Mouse (Mus musculus) cerebellum, adult 8-10 months (tissue): Measurements from ENCODE around the gene Cadm3.
"Not testable (repeated sequence)": the region's sequence is repeated elsewhere in the genome, so short reads cannot be mapped to it uniquely, and the experiment has no call there.

Experiments used
- DNase-seq: peaks from one replicate; pipeline ENCODE4 v3.0.0; 2022

Gene Cadm3

DNA sequence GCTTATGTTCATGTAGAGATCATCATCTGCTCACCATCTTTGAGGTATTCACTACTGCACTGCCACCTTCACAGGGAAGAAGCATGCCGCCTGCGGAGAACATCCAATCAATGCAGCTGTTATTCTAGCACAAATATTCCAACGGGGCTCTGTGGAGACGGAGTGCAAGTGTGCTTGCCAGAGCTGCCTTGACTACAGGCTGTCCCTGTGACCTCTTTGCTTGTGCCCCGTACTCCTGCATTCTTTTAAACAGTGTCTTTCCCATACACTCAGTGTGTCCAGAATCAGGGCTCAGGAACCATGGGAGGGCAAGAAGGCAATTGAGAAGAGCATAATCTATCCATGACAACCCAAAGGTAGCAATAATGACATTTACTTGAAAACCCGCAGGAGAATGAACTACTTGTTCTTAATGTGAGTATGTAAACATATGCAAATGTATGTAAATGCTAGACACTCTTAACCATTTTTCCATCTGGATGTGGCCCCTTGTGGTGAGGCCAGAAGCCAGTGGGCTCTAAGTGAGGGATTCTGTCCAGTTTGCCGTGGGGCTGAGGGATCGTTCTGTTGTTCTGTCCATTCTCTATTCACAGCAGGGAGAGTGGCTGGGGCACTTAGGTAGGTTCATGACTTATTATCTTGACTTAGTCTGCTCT, 45.8 kb downstream of the Cadm3 start:
- no peak for DNase-seq

DNA sequence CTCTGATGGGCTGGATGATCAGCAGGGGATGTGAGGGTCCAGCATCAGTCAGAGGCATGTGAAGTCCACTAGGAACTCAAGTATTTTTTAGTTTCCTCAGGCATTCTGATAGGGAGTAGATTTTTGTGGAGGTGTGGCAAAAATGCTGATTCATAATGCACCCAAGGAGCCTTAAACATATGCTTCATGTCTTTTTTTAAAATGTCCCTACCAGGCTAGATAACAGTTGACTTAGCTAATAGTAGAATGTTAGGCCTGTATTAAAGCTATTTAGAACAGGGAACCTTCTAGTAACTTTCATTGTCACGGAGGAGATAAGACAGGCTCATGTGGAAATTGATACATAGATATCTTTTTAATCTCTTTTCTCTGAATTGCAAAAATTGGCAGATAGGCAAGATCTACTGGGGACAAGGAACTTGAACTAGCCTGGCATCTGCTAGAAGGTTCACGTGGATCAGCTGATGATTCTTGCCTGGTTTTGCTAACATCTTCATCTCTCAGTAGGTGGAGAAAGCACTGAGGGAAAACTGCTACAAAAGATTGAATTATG, 49.5 kb downstream of the Cadm3 start:
- DNase-seq: no peak

DNA sequence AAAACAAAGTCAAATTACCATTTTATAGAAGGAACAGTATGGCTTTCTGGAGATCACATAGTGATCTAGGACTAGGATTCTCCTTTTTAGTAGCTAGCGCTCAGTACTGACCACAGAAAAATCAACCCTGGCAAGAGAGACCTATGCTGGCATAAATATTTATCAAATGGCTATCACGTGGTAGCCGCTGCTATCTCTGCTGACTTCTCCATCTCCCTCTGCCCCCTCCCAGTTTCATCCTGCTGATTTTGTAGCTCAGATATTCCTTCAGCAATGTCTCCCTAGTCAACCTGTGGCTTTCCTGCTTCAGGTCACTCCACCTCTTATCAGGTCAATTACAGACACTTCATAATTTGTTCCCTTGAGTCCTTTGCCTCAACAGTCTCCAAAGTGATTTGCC, 51.8 kb downstream of the Cadm3 start:
- DNase-seq: no peak

DNA sequence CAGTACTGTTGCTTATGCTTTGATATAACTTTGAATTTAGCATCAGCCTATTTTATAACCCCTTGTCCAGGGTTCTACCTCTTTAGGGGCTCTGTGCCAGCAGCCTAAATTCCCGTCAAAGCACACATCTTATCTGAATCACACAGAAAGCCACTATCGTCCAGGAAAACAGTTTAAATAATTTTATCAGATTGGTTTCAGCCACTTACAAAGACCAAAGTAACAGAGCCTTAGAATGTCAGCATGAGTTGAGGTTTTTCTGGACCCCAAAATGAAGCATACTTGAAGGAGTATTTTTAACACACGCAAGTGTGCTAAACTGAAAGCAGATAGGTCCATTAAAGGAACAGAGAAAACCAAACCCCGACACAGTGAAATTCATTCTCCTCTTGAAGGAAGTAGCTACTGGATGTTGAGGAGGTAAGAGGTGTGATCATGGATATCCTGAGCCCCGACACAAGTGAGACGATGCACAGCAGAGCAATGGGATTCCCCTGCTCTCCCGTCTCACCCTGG, 53.9 kb downstream of the Cadm3 start:
- not testable (repeated sequence) for DNase-seq

DNA sequence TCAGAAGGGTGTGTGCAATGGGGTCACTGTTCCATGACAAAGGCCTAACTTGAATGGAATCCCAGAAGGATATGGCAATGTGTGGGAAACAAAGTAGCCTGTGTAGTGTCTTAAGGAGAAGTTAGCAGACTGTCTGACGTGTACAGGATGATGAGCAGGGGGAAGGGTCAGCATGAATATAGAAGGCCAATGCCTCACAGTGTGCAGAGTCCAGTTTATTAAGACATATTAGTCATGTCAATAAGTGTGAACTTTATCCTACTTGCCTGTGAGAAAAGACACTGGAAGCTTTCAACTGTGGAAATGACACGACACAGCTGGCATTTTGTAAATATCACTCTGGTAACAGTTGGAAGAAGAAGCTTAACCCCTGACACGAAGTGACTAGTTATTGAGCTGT, 64.7 kb downstream of the Cadm3 start:
- not testable (repeated sequence) for DNase-seq
